Mouse (Mus musculus) T-helper 2 cell (primary cell): ENCODE data around the gene Pkn1.

Experiments used
- in situ Hi-C: fragments of 300-600 bp; cut with MboI, MseI; formaldehyde crosslinking; loops from one replicate; pipeline ENCODE4 v1.15.1; 2025; ENCODE audit warnings: high pct_unique_total_duplicates

Pkn1 gene

GRCm38 (mm10) chr8:83693609-83694236, 5.3 kb downstream of the Pkn1 start:
- in situ Hi-C loops = no loop called here

GRCm38 (mm10) chr8:83689264-83689663, 9.7 kb downstream of the Pkn1 start:
- in situ Hi-C loops = no loop called here

- in situ Hi-C loops = no loop called here
Observed at GRCm38 (mm10) chr8:83684517-83684916, 14.5 kb downstream of the Pkn1 start.

GRCm38 (mm10) chr8:83681099-83681498, 17.9 kb downstream of the Pkn1 start:
- in situ Hi-C loops = no loop called here

GRCm38 (mm10) chr8:83680603-83681002, 18.4 kb downstream of the Pkn1 start:
- in situ Hi-C loops = no loop called here

- in situ Hi-C loops = no loop called here
Observed at GRCm38 (mm10) chr8:83679866-83680265, 19.1 kb downstream of the Pkn1 start.

- in situ Hi-C loops = no loop called here
Observed at GRCm38 (mm10) chr8:83674497-83674896, 24.5 kb downstream of the Pkn1 start.

GRCm38 (mm10) chr8:83672936-83673335, 26.0 kb downstream of the Pkn1 start:
- in situ Hi-C loops = no loop called here

GRCm38 (mm10) chr8:83669013-83669412, 30.0 kb downstream of the Pkn1 start:
- in situ Hi-C loops = no loop called here

GRCm38 (mm10) chr8:83668010-83668916, 30.7 kb downstream of the Pkn1 start:
- in situ Hi-C loops = no loop called here

- in situ Hi-C loops = no loop called here
Observed at GRCm38 (mm10) chr8:83667526-83667925, 31.5 kb downstream of the Pkn1 start.

- in situ Hi-C loops = no loop called here
Observed at GRCm38 (mm10) chr8:83666866-83667234, 32.1 kb downstream of the Pkn1 start.

GRCm38 (mm10) chr8:83665969-83666865, 32.8 kb downstream of the Pkn1 start, which contains the start of gene Ptger1:
Gene Ptger1 (plus strand): TSS chr8:83666678.
- in situ Hi-C loops = no loop called here

- in situ Hi-C loops = no loop called here
Observed at GRCm38 (mm10) chr8:83664931-83665625, 33.9 kb downstream of the Pkn1 start.

- in situ Hi-C loops = no loop called here
Observed at GRCm38 (mm10) chr8:83664096-83664495, 34.9 kb downstream of the Pkn1 start.

GRCm38 (mm10) chr8:83662421-83662826, 36.6 kb downstream of the Pkn1 start:
- in situ Hi-C loops = no loop called here

- in situ Hi-C loops = no loop called here
Observed at GRCm38 (mm10) chr8:83660995-83661680, 37.8 kb downstream of the Pkn1 start.

- in situ Hi-C loops = no loop called here
Observed at GRCm38 (mm10) chr8:83660545-83660944, 38.4 kb downstream of the Pkn1 start.

- in situ Hi-C loops = no loop called here
Observed at GRCm38 (mm10) chr8:83656484-83657246, 42.3 kb downstream of the Pkn1 start.

GRCm38 (mm10) chr8:83656043-83656442, 42.9 kb downstream of the Pkn1 start:
- in situ Hi-C loops = no loop called here
